Mouse (Mus musculus): ENCODE data around the gene Rpl13a.

Gene Rpl13a

GRCm38 (mm10) chr7:45129776-45130512 lies 1.4 kb upstream of the Rpl13a start:
- no peak for TF ChIP-seq GATA4 (IDR thresholded peaks at IDR 0.05; ENCODE audit: insufficient replicate concordance, low read length)

- TF ChIP-seq GATA4 (IDR thresholded peaks at IDR 0.05; ENCODE audit: insufficient replicate concordance, low read length): no peak
These were observed 757 bp upstream of the Rpl13a start for GRCm38 (mm10) chr7:45129318-45129717.

GRCm38 (mm10) chr7:45127700-45128224 lies 799 bp downstream of the Rpl13a start:
- no peak for TF ChIP-seq GATA4 (IDR thresholded peaks at IDR 0.05; ENCODE audit: insufficient replicate concordance, low read length)

- TF ChIP-seq GATA4 (IDR thresholded peaks at IDR 0.05; ENCODE audit: insufficient replicate concordance, low read length): no peak
These were observed 1.5 kb downstream of the Rpl13a start for GRCm38 (mm10) chr7:45126844-45127699.

DNA sequence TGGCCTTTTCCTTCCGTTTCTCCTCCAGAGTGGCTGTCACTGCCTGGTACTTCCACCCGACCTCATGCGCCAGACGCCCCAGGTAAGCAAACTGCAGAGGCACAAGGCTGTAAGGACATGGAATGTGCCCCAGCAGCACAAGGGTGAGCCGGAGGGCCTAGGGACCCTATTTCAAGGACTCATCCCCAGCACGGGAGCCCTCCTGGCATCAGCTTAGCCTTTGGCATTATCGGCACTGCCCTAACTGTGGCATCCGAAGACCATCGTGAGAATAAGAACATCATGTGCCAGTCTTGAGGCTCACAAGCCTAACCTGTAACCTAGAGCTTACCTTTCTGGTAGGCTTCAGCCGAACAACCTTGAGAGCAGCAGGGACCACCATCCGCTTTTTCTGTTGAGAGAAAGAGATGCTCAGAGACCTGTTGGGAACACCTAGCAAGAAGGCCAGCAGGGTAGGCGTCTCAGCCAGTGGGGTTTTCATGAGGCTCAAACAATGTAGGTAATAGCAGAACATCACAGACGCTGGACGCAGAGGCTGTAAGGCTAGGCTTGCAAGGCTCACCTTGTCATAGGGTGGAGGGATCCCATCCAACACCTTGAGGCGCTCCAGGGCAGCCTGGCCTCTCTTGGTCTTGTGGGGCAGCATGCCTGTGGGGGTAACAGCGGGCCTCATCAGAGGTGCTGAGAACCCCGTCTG lies 2.3 kb downstream of the Rpl13a start:
- no peak for TF ChIP-seq GATA4 (IDR thresholded peaks at IDR 0.05; ENCODE audit: insufficient replicate concordance, low read length)

DNA sequence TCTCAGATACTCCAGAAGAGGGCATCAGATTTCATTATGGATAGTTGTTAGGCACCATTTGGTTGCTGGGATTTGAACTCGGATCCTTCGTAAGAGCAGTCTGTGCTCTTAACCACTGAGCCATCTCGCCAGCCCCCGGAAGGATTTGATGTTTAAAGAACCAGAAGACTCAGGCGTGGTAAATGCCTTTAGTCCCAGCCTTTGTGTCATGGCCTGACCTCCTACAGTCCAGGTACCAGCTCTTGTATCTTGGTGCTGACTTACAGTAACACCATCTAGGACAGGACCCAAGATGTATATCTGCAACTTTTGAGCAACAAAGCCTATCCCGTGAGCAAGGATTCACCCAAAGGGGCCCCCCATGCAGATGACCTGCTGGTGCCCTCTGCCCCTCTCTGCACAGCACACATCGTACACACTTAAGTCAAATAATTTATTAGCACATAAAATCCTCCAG lies 3.4 kb downstream of the Rpl13a start:
- TF ChIP-seq GATA4 (IDR thresholded peaks at IDR 0.05; ENCODE audit: insufficient replicate concordance, low read length): no peak

GRCm38 (mm10) chr7:45124224-45125143 lies 4.1 kb downstream of the Rpl13a start, which contains the start of gene Rps11:
Gene Rps11 (minus strand): TSS chr7:45124439.
- peak; percentile 58; the same call in 1 of the 2 replicates for TF ChIP-seq GATA4 (IDR thresholded peaks at IDR 0.05; ENCODE audit: insufficient replicate concordance, low read length)

DNA sequence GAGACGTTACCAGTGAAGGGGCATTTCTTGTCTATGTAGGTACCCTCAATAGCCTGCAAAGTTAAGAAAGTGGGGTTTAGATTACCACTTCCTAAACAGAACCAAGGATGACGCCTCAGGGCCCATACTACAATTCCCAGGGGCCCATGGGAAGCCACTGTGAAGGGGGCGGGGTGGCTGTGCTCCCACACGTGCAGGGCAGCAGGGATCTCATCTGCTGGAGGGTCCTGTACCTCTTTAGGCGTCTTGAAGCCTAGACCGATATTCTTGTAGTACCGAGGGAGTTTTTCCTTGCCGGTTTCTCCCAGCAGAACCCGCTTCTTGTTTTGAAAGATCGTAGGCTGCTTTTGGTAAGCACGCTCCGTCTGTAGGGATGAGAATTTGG lies 5.4 kb downstream of the Rpl13a start:
- TF ChIP-seq GATA4 (IDR thresholded peaks at IDR 0.05; ENCODE audit: insufficient replicate concordance, low read length): no peak

GRCm38 (mm10) chr7:45122561-45123185 lies 5.9 kb downstream of the Rpl13a start:
- TF ChIP-seq GATA4 (IDR thresholded peaks at IDR 0.05; ENCODE audit: insufficient replicate concordance, low read length): no peak

GRCm38 (mm10) chr7:45121966-45122365 lies 6.6 kb downstream of the Rpl13a start:
- no peak for TF ChIP-seq GATA4 (IDR thresholded peaks at IDR 0.05; ENCODE audit: insufficient replicate concordance, low read length)

DNA sequence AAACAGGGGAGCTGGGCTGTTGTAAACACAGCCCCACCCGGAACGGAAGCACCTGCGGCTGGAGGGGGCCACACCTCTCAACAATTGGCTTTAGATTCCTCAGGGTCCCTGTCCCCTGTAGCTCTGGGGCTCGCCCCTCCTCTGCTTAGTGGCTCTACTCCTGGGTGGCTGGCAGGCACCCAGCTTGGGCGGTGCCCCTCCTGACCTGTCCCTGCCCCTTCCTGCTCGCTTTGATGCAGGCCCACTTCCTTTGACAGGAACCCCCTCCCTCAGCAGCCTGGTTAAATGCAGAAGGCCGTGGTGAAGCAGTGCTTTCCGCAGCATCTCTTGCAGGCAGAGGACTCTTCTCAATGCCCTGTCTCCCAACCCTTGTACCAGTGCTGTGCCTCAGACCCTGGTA lies 7.2 kb downstream of the Rpl13a start:
- TF ChIP-seq GATA4 (IDR thresholded peaks at IDR 0.05; ENCODE audit: insufficient replicate concordance, low read length): no peak

GRCm38 (mm10) chr7:45119780-45120709 lies 8.5 kb downstream of the Rpl13a start:
- no peak for TF ChIP-seq GATA4 (IDR thresholded peaks at IDR 0.05; ENCODE audit: insufficient replicate concordance, low read length)

DNA sequence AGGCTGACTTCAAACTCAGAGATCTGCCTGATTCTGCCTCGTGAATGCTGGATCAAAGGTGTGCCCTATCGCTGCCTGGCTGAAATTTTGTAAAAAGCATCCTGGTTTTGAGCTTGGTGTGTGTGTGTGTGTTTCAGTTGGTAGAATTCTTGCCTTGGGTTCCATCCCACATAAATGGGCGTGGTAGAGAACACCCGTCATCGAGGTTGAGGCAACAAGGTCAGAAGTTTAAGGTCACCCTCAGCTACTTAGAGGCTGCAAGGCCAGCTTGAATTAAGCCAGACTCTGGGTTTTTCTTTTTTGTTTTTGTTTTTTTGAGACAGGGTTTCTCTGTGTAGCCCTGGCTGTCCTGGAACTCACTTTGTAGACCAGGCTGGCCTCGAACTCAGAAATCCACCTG lies 10.2 kb downstream of the Rpl13a start:
- TF ChIP-seq GATA4 (IDR thresholded peaks at IDR 0.05; ENCODE audit: insufficient replicate concordance, low read length): no peak

All from liver, adult (tissue).